Mouse (Mus musculus): ENCODE data around the gene Rabep2. TPM values are rescaled to one million over a fixed set of nuclear protein-coding genes. Genes with fewer than 3 reads are reported as not detected.

Rabep2 gene
- polyA plus RNA-seq, 1 experiment from 2014 or later: 33.7 TPM

DNA sequence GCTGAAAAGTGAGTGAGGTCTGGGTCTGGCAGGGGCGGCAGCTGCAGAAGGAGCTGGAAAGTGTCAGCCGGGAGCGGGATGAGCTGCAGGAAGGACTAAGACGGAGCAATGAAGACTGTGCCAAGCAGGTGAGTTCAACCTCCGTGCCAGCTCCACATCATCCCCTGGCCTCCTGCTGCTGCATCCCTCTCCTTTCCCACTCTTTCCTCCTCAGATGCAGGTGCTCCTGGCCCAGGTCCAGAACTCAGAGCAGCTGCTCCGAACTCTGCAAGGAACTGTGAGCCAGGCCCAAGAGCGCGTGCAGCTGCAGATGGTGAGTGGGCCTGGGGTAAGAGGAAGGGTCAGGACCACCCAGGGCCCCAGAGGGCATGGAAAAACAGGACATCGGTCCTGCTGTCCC, 11.6 kb downstream of the Rabep2 start:
- Histone ChIP-seq H3K9me3 (no peaks in the 10 kb centered on the region), H3K27me3 (replicated peaks; ENCODE audit: low read depth, poor library complexity, severe bottlenecking) (no peaks in the 10 kb centered on the region), H3K36me3 (replicated peaks) (peaks cover 58% of the 10 kb centered on the region), H3K27ac (replicated peaks) (no peak overlapping the region), H3K4me3 (no peak overlapping the region), H3K4me1 (no peaks in the 10 kb centered on the region)
- DNase-seq (ENCODE audit: low spot score): no peak
- 86% methylated on average over 9 of the region's 9 CpGs for WGBS

DNA sequence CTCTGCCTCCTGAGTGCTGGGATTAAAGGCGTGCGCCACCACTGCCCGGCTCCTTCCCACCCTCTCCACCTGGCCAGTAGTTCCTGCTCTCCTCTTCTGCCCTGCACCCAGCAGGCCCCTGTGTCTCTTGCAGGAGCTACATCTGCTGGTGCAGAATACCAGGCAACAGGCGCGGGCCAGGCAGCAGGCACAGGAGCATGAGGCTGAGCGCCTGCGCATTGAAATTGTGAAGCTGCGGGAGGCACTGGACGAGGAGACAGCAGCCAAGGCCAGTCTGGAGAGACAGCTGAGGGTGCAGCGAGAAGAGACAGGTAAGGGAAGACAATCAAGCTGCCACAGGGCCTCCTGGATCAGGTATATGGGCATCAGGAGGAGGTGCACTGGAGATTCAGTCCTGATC, 15.4 kb downstream of the Rabep2 start:
- H3K36me3 ChIP-seq (replicated peaks): peaks cover 81% of the 10 kb centered on the region
- DNase-seq (ENCODE audit: low spot score): no peak
- WGBS: 93% methylated on average over 10 of the region's 10 CpGs
- no peak overlapping the region for H3K4me3 ChIP-seq
- no peaks in the 10 kb centered on the region for H3K4me1 ChIP-seq
- H3K27me3 ChIP-seq (replicated peaks; ENCODE audit: low read depth, poor library complexity, severe bottlenecking): no peaks in the 10 kb centered on the region
- no peak overlapping the region for H3K27ac ChIP-seq (replicated peaks)
- H3K9me3 ChIP-seq: no peaks in the 10 kb centered on the region

DNA sequence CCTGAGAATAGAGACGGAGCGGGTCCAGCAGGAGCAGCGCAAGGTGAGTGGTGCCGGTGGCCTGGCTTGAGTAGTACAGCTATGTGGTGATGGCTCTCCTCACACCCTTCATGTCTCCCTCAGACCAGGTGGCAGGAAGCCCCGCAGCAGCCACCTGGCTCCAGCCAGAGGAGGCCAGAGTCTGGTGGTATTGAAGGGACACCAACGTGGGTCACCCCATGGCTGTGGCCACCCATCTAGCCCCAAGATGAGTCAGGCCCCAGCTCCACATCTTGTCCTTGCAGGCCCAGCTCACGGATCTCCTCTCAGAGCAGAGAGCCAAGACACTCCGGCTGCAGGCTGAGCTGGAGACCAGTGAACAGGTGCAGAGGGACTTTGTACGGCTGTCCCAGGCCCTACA, 16.0 kb downstream of the Rabep2 start:
- Histone ChIP-seq H3K4me3 (no peak overlapping the region), H3K4me1 (no peaks in the 10 kb centered on the region), H3K36me3 (replicated peaks) (peaks cover 81% of the 10 kb centered on the region), H3K9me3 (no peaks in the 10 kb centered on the region), H3K27ac (replicated peaks) (no peak overlapping the region), H3K27me3 (replicated peaks; ENCODE audit: low read depth, poor library complexity, severe bottlenecking) (no peaks in the 10 kb centered on the region)
- WGBS: 89% methylated on average over 9 of the region's 9 CpGs
- DNase-seq (ENCODE audit: low spot score): no peak

DNA sequence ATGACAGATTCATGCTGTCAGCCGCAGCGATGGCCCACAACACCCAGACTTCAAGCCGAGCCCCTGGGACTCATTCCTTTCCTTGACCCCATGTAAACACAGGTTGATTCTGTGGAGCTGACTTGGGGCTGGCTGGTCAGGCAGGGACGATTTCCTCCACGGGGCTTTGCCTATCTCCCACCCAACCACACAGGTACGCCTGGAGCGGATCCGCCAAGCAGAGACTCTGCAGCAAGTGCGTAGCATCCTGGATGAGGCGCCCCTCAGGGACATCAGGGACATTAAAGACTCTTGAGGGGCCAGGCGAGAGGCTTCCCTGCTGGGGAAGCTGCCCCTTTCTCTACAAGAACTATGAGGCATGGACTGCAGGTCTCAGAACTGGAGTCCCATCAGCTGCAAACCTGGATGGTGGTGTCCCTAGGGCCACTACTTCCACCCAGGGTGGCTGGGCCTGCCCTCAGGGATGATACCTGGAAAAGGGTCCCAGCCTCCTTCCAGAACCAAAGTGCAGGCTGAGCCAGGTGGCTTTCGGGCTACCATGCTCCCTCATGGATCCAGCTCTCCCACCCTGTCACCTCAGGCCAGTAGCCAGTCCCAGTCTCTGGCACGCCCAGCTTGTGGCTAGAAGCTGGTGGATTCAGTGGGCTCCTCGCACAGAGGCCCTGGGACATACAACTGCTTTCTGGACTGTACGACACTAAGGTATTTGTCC, 16.7 kb downstream of the Rabep2 start:
- H3K36me3 ChIP-seq (replicated peaks): peaks cover 74% of the 10 kb centered on the region
- 94% methylated on average over 15 of the region's 15 CpGs for WGBS

DNA sequence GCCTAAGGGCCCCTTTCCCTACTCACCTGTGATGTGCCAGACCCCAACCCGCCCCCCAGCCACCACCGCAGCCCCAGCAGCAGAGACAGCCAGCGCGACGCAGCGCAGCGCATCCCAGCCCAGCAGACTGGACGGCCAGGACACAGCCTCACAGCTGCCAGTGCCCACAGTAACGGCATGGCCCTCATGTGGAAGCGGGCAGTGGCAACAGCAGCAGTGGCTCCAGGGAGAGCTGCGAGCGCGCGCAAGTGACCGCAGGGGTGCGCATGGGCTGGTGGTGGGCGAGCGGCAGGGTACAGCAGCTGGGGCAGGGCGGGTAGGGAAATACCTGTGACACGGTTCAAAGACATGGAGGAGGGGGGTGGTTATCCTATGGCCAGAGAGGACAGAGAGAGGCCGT, 17.7 kb downstream of the Rabep2 start:
- H3K27ac ChIP-seq (replicated peaks): no peak overlapping the region
- peaks cover 71% of the 10 kb centered on the region for H3K36me3 ChIP-seq (replicated peaks)
- no peak overlapping the region for H3K4me3 ChIP-seq
- no peaks in the 10 kb centered on the region for H3K9me3 ChIP-seq
- WGBS: 93% methylated on average over 21 of the region's 21 CpGs
- no peaks in the 10 kb centered on the region for H3K4me1 ChIP-seq
- no peaks in the 10 kb centered on the region for H3K27me3 ChIP-seq (replicated peaks; ENCODE audit: low read depth, poor library complexity, severe bottlenecking)
- no peak for DNase-seq (ENCODE audit: low spot score)

More for the DNA sequence above, 16.7 kb downstream of the Rabep2 start:
- H3K27me3 ChIP-seq (replicated peaks; ENCODE audit: low read depth, poor library complexity, severe bottlenecking): no peaks in the 10 kb centered on the region
- no peaks in the 10 kb centered on the region for H3K9me3 ChIP-seq
- no peak for DNase-seq (ENCODE audit: low spot score)
- H3K27ac ChIP-seq (replicated peaks): no peak overlapping the region
- no peaks in the 10 kb centered on the region for H3K4me1 ChIP-seq
- H3K4me3 ChIP-seq: no peak overlapping the region

DNA sequence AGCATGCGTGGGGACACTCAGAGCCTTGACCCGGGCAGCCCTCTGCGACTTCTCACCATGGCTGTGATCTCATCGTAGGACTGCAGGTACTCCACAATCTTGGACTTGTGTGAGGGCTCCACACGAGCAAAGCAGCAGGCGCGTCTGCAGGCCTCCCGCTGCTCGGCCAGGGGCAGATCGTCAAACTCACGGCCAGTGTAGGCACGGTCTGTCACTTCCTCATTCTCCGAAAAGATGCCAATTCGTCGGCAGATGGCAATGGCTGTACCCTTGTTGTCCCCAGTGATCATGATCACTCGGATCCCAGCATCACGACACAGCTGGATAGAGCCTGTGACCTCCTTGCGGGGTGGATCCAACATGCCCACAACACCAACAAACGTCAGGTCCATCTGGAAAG, 19.9 kb downstream of the Rabep2 start:
- Histone ChIP-seq H3K27ac (replicated peaks) (no peak overlapping the region), H3K36me3 (replicated peaks) (peaks cover 52% of the 10 kb centered on the region), H3K9me3 (no peaks in the 10 kb centered on the region), H3K4me3 (no peak overlapping the region), H3K27me3 (replicated peaks; ENCODE audit: low read depth, poor library complexity, severe bottlenecking) (no peaks in the 10 kb centered on the region), H3K4me1 (no peaks in the 10 kb centered on the region)
- WGBS: 93% methylated on average over 19 of the region's 19 CpGs
- no peak for DNase-seq (ENCODE audit: low spot score)

DNA sequence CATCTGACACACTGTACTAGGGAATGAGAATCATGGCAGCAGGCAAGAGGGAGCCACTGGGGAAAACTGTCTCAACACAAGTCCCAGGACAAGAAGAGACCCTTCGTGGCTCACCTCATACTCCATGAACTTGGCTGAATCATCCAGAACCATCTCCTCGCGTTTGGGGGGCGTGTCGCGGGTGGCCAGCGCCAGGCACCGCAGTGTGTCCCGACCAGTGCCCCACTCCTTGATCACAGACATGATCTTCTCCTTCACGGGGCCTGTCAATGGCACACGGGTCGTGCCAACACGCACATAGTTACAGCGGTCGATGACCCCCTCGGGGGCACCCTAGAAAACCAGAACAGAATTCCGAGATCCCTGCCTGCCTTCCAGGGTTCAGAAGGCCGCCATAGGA, 21.4 kb downstream of the Rabep2 start:
- H3K9me3 ChIP-seq: no peaks in the 10 kb centered on the region
- peaks cover 39% of the 10 kb centered on the region for H3K36me3 ChIP-seq (replicated peaks)
- WGBS: 92% methylated on average over 18 of the region's 18 CpGs
- no peaks in the 10 kb centered on the region for H3K27me3 ChIP-seq (replicated peaks; ENCODE audit: low read depth, poor library complexity, severe bottlenecking)
- H3K4me1 ChIP-seq: no peaks in the 10 kb centered on the region
- H3K27ac ChIP-seq (replicated peaks): no peak overlapping the region
- no peak overlapping the region for H3K4me3 ChIP-seq
- DNase-seq (ENCODE audit: low spot score): no peak

DNA sequence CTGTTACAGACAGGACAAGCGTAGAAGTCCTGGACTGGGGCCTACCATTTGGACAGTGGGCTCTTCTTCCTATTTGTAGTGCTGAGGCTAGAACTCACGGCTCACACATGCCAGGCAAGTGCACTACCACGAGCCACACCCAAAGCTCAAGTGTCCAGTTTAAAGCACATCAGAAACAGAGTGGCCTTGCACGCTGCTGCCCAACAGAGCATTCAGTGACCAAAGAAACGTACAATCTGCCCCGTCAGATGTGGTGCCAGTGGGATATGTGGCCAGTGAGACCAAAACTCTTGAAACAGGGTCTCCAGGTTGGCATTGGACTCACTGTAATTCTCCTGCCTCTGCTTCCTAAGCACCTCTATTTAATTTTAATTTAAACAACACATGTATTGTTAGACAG, 22.1 kb downstream of the Rabep2 start:
- Histone ChIP-seq H3K36me3 (replicated peaks) (peaks cover 33% of the 10 kb centered on the region), H3K27me3 (replicated peaks; ENCODE audit: low read depth, poor library complexity, severe bottlenecking) (no peaks in the 10 kb centered on the region), H3K9me3 (no peaks in the 10 kb centered on the region), H3K4me3 (no peak overlapping the region), H3K27ac (replicated peaks) (no peak overlapping the region), H3K4me1 (no peaks in the 10 kb centered on the region)
- DNase-seq (ENCODE audit: low spot score): no peak
- 91% methylated on average over 6 of the region's 6 CpGs for WGBS

DNA sequence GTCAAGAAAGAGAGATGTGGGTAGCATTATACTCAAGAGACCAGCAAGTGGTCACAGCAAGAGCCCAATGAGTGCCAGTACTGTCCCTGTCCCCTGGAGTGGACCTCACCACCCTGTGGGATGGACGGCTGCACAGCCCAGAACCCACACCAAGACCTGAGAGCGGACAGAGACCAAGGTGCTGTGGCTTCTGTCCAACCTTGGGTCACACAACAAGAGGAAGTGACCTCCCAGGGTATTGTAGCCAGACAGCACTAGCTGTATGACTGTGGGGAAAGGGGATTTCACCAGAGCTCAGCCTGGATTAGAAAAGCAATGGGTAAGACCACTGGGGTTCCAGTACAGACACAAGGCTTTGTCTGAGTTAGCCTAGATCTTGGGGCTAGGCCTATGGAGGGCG, 23.7 kb downstream of the Rabep2 start:
- Histone ChIP-seq H3K4me3 (no peak overlapping the region), H3K4me1 (no peaks in the 10 kb centered on the region), H3K27me3 (replicated peaks; ENCODE audit: low read depth, poor library complexity, severe bottlenecking) (no peaks in the 10 kb centered on the region), H3K27ac (replicated peaks) (no peak overlapping the region), H3K36me3 (replicated peaks) (peaks cover 17% of the 10 kb centered on the region), H3K9me3 (no peaks in the 10 kb centered on the region)
- 92% methylated on average over 3 of the region's 3 CpGs for WGBS
- DNase-seq (ENCODE audit: low spot score): no peak

DNA sequence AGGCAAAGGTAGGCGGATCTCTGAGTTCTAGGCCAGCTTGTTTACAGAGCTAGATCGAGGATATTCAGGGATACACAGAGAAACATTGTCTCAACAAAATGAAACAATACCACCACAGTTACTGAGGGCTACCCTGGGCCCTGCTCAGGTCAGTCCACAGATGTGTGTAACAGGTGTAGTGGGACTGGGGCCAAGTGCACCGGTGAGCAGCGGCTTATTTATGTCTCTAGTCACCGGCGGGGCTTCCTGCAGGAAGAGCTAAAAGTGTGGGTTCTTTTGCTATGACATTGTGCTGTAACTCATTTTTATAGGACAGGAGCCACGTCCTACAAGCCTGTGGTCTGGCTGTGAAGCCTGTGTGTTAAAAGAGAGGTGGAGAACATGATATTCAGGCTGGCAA, 25.3 kb downstream of the Rabep2 start:
- no peak for DNase-seq (ENCODE audit: low spot score)
- no peaks in the 10 kb centered on the region for H3K27me3 ChIP-seq (replicated peaks; ENCODE audit: low read depth, poor library complexity, severe bottlenecking)
- 86% methylated on average over 7 of the region's 7 CpGs for WGBS
- no peak overlapping the region for H3K27ac ChIP-seq (replicated peaks)
- H3K36me3 ChIP-seq (replicated peaks): peaks cover under 1% of the 10 kb centered on the region; the same call in 1 of the 2 replicates
- no peaks in the 10 kb centered on the region for H3K9me3 ChIP-seq
- H3K4me3 ChIP-seq: no peak overlapping the region
- H3K4me1 ChIP-seq: peaks cover 5% of the 10 kb centered on the region

DNA sequence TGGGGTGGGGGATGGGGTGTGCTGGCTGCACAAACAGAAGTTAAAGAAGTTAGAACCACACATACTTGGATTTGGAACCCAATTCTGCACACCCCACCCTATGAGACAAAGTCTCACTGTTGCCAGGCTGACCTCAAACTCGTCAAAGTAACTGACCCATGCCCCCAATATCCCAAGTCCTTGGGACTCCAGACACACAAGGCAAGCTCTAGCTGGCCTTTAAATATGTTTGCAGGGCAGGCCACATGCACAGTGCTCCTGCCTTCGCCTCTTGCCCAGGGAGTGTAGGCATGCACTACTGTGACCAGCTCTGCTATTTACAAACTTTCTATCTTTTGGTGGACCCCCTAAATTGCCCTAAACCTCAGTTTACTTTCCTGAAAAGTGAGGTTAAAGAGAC, 26.7 kb downstream of the Rabep2 start:
- DNase-seq (ENCODE audit: low spot score): no peak
- no peaks in the 10 kb centered on the region for H3K36me3 ChIP-seq (replicated peaks)
- H3K4me1 ChIP-seq: peaks cover 8% of the 10 kb centered on the region
- no peak overlapping the region for H3K27ac ChIP-seq (replicated peaks)
- no peak overlapping the region for H3K4me3 ChIP-seq
- 77% methylated on average over 2 of the region's 2 CpGs for WGBS
- no peaks in the 10 kb centered on the region for H3K27me3 ChIP-seq (replicated peaks; ENCODE audit: low read depth, poor library complexity, severe bottlenecking)
- no peaks in the 10 kb centered on the region for H3K9me3 ChIP-seq

DNA sequence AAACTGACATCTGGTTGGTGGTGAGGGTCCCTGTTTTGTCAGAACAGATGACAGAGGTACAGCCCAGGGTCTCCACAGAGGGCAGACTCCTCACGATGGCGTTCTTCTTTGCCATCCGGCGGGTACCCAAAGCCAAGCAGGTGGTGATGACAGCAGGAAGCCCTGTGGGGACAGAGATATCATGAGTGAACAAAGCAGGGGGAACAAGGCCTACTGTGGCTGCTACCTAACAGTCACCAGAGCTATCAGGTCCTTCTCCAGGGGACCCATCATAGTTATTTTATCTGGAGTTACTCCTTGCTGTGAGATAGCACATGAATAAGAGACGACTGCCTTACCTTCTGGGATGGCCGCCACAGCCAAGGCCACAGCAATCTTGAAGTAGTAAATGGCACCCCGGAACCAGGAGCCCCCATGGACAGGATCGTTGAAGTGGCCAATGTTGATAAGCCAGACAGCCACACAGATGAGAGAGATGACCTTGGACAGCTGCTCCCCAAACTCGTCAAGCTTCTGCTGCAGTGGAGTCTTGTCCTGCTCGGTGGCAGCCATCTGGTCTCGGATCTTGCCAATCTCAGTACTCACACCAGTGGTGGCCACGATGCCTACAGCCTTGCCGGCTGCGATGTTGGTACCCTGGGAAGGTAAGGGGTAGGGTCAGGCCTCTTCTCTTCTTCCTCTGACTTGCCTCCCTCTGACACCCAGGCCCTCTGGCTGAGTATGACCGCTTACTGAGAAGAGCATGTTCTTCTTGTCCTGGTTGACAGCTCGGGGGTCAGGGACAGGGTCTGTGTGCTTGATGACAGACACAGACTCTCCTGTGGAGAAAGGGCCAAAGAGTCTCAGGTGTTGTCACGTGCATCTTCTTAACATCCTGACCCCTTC, 28.1 kb downstream of the Rabep2 start:
- WGBS: 86% methylated on average over 17 of the region's 17 CpGs
- no peak for DNase-seq (ENCODE audit: low spot score)
- H3K9me3 ChIP-seq: no peaks in the 10 kb centered on the region

DNA sequence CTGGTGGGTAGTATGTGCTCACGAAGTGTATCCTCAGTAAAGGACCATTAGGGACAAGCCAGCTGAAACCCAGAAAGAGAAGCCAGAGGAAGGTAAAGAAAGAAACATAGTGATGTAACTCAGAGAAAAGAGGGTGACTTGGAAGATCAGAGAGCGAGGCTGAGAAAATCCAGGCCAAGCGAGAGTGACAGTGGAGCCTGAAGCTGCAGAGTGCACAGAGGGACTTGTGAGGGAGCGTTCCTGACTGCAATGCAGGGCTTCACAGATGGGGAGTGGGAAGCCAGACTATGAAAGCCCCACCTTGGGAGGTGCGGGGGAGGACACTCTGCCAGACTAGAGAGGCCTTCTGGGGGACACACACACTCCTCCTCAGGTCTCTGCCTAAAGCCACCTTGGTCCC, 29.7 kb downstream of the Rabep2 start:
- H3K4me1 ChIP-seq: peaks cover 37% of the 10 kb centered on the region
- H3K27me3 ChIP-seq (replicated peaks; ENCODE audit: low read depth, poor library complexity, severe bottlenecking): 0 out of 2 replicates have a peak, but pooled peaks cover 11% of the 10 kb centered on the region
- H3K27ac ChIP-seq (replicated peaks): no peak overlapping the region
- H3K9me3 ChIP-seq: no peaks in the 10 kb centered on the region
- DNase-seq (ENCODE audit: low spot score): no peak
- H3K36me3 ChIP-seq (replicated peaks): no peaks in the 10 kb centered on the region
- 79% methylated on average over 5 of the region's 5 CpGs for WGBS
- H3K4me3 ChIP-seq: no peak overlapping the region

More for the DNA sequence above, 28.1 kb downstream of the Rabep2 start:
- H3K27ac ChIP-seq (replicated peaks): no peak overlapping the region
- H3K27me3 ChIP-seq (replicated peaks; ENCODE audit: low read depth, poor library complexity, severe bottlenecking): 0 out of 2 replicates have a peak, but pooled peaks cover 2% of the 10 kb centered on the region
- no peaks in the 10 kb centered on the region for H3K36me3 ChIP-seq (replicated peaks)
- H3K4me1 ChIP-seq: peaks cover 22% of the 10 kb centered on the region
- no peak overlapping the region for H3K4me3 ChIP-seq

Measured in embryonic facial prominence, embryonic 10.5 days (tissue).